Mouse (Mus musculus) lung, embryonic 14.5 days (tissue): Measurements from ENCODE around the gene Nln. TPM values are rescaled to one million over a fixed set of nuclear protein-coding genes. Genes with fewer than 3 reads are reported as not detected.

ENCODE experiments used
- ATAC-seq: fragments of 200-750 bp; cut with Nextera tagmentation; 2 replicates; pipeline ENCODE4 v1.8.0; 2017; ENCODE audit warnings: mild to moderate bottlenecking, moderate TSS enrichment, moderate library complexity; ENCODE audit not compliant: insufficient read depth
- DNase-seq: peaks from one replicate; pipeline ENCODE4 v3.0.0-alpha.2; 2015
- H3K27ac ChIP-seq: fragments of 300-500 bp; sonication (generic); 2 replicates; pipeline ENCODE4 v1.5.1; 2014; ENCODE audit warnings: low read depth, mild to moderate bottlenecking, moderate library complexity
- H3K27me3 ChIP-seq: fragments of 300-500 bp; sonication (generic); 2 replicates; pipeline ENCODE4 v1.6.1; 2014; ENCODE audit warnings: low read length, control low read depth; ENCODE audit not compliant: insufficient read depth
- H3K36me3 ChIP-seq: fragments of 300-500 bp; sonication (generic); 2 replicates; pipeline ENCODE4 v1.6.1; 2014; ENCODE audit warnings: control low read depth; ENCODE audit not compliant: insufficient read depth
- H3K4me1 ChIP-seq: fragments of 300-500 bp; sonication (generic); 2 replicates; pipeline ENCODE4 v1.6.1; 2014; ENCODE audit warnings: antibody characterized with exemption, control low read depth; ENCODE audit not compliant: insufficient read depth
- H3K4me2 ChIP-seq: fragments of 300-500 bp; sonication (generic); 2 replicates; pipeline ENCODE4 v1.6.1; 2014; ENCODE audit warnings: mild to moderate bottlenecking
- H3K4me3 ChIP-seq: fragments of 300-500 bp; sonication (generic); 2 replicates; pipeline ENCODE4 v1.5.1; 2014; ENCODE audit warnings: low read depth, low read length
- H3K9ac ChIP-seq: fragments of 300-500 bp; sonication (generic); 2 replicates; pipeline ENCODE4 v1.6.1; 2014
- H3K9me3 ChIP-seq: fragments of 300-500 bp; sonication (generic); 2 replicates; pipeline ENCODE4 v1.6.1; 2016; ENCODE audit warnings: low read depth, low read length, control low read depth
- CTCF ChIP-seq: IDR thresholded peaks from 2 replicates; pipeline ENCODE4 v1.5.1; 2016; ENCODE audit warnings: antibody characterized with exemption, low read depth
- WGBS: fragments of 180-500 bp; shearing (Covaris S2); extraction: QIAGEN DNeasy Blood & Tissue Kit; methylation state at CpG from one replicate; pipeline ENCODE4 v1.1.7; 2014; 5-methylcytosine and 5-hydroxymethylcytosine counted together
- polyA plus RNA-seq: library from polyadenylated mRNA; unstranded; fragments of >200 nt; fragmentation: Nextera tagmentation; extraction: Ambion mirVana; gene quantifications from 2 replicates; pipeline ENCODE4 v1.2.1, GENCODE M21; 2014

Nln gene
- polyA plus RNA-seq, 1 experiment from 2014 or later: 24.8 TPM

DNA sequence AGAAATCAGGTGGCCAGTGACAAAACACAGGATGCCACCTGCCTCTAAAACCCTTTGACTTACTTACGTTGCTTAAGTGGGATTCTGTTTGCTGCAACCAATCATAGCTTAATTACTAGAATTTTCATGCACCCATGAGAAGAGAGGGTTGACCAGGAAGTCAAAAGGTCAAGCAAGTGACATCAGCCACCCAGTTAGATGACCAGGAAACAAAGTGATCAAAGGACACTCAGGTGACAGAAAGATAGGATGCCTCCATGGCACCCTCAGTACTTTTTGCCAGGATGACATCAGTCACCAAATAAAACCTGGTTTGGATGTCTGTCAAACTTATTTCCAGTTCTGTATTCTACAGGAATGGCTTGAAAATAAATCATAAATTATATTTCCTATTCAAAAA, 49.2 kb downstream of the Nln start:
- H3K9me3 ChIP-seq: no peaks in the 10 kb centered on the region
- H3K27me3 ChIP-seq: no peaks in the 10 kb centered on the region
- no peaks in the 10 kb centered on the region for H3K4me1 ChIP-seq
- H3K4me2 ChIP-seq: no peak overlapping the region
- no peak for DNase-seq
- no peak for TF ChIP-seq CTCF
- no peak overlapping the region for H3K9ac ChIP-seq
- no peak for ATAC-seq
- H3K27ac ChIP-seq: no peak overlapping the region
- H3K36me3 ChIP-seq: peaks cover 14% of the 10 kb centered on the region; the same call in 1 of the 2 replicates
- 82% methylated on average over 1 of the region's 1 CpGs for WGBS
- H3K4me3 ChIP-seq: no peak overlapping the region

DNA sequence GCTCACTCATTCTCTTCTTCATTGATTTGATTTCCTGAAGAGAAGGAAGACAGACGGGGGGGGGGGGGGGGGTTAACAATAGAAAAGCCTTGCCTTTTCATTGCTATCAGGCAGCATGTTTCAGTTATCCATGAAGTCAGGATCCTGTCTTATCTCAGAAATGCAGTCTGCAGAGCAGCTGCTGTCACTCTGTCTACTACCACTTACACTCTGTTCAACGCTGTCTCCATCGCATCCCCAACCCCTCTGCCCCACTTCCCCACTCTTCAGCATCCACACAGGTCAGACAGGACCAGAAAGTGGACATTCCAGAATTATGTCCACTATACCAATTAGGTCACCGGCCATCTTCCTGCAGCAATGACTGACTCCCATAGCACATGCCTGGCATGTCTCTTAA, 49.9 kb downstream of the Nln start:
- TF ChIP-seq CTCF: no peak
- Histone ChIP-seq H3K9me3 (no peaks in the 10 kb centered on the region), H3K27me3 (no peaks in the 10 kb centered on the region), H3K27ac (no peak overlapping the region), H3K4me3 (no peak overlapping the region), H3K4me2 (no peak overlapping the region), H3K9ac (no peak overlapping the region), H3K4me1 (no peaks in the 10 kb centered on the region), H3K36me3 (peaks cover 12% of the 10 kb centered on the region; the same call in 1 of the 2 replicates)
- ATAC-seq: no peak
- DNase-seq: no peak
- WGBS: 58% methylated on average over 4 of the region's 4 CpGs

DNA sequence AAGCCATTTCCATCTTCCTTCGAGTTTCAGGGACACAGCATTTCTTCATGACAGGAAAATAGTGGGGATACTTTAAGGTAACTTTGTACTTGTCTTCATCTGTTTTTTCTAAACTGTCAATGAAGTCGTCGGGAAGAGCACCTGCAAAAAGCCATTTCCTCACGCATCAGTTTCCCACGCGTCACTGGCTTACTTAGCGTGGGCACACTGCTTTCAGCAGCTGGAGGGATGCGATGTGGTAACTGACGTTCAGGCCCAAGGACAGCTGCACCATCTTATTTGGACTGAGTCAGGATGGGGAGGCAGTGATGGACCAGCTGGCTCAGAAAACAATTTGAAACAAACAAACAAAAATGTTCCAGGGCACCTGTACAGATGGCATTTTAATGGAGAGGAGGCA, 50.7 kb downstream of the Nln start:
- Histone ChIP-seq H3K27me3 (no peaks in the 10 kb centered on the region), H3K9me3 (no peaks in the 10 kb centered on the region), H3K4me1 (no peaks in the 10 kb centered on the region), H3K27ac (no peak overlapping the region), H3K9ac (no peak overlapping the region), H3K4me3 (no peak overlapping the region), H3K4me2 (no peak overlapping the region), H3K36me3 (peaks cover 9% of the 10 kb centered on the region; the same call in 1 of the 2 replicates)
- TF ChIP-seq CTCF: no peak
- no peak for ATAC-seq
- WGBS: 85% methylated on average over 9 of the region's 9 CpGs
- DNase-seq: no peak

DNA sequence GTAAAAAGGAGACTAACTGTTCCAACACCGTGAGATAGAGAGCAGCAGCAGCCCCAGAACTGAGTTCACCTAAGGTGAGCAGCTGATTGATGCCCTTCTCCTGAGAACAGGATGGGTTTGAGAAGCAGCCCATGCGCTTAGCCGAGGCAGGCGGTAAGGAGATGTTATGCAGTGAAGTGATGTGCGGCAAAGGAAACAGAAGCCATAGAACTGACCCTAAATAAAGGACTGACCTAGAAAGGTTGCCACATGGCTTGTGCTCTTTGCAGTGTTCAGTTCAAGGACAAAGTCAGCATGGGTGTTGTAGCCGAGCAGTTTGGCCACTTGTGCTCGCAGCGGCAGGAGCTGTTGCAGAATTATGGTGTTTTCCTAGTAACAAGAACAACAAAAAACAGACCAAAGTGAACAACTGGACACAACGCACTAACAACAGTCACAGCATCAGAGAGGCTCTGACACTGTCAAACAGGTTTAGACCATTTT, 57.1 kb downstream of the Nln start:
- Histone ChIP-seq H3K4me2 (no peak overlapping the region), H3K4me3 (no peak overlapping the region), H3K4me1 (no peaks in the 10 kb centered on the region), H3K9ac (no peak overlapping the region), H3K36me3 (peaks cover 7% of the 10 kb centered on the region; the same call in 1 of the 2 replicates), H3K27me3 (no peaks in the 10 kb centered on the region), H3K9me3 (no peaks in the 10 kb centered on the region), H3K27ac (no peak overlapping the region)
- ATAC-seq: no peak
- DNase-seq: no peak
- no peak for TF ChIP-seq CTCF
- 83% methylated on average over 9 of the region's 9 CpGs for WGBS

DNA sequence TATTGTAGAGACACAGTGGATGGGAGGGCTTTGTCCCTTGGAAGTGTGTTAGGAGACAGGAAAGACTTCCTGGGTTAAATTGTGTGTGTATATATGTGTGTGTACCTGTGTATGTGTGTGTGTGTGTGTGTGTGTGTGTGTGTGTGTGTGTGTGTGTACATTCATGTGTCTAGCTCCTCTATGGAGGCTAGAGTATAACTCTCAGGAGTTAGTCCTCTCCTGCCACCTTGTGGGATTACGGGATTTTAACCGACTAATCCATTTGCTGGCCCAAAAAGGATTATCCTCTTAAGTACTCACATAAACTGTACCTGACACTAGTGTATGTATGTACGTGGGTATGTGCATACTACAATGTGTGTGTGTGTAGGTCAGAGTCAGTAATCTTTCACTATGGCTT, 60.6 kb downstream of the Nln start:
- WGBS: 53% methylated on average over 3 of the region's 3 CpGs
- peak; percentile 67 for TF ChIP-seq CTCF
- Histone ChIP-seq H3K36me3 (peaks cover 11% of the 10 kb centered on the region; the same call in 1 of the 2 replicates), H3K4me1 (no peaks in the 10 kb centered on the region), H3K27me3 (no peaks in the 10 kb centered on the region), H3K4me3 (no peak overlapping the region), H3K9ac (no peak overlapping the region), H3K4me2 (no peak overlapping the region), H3K27ac (no peak overlapping the region), H3K9me3 (no peaks in the 10 kb centered on the region)
- DNase-seq (peak; percentile 87), ATAC-seq (peak; percentile 50; the same call in 1 of the 2 replicates)

DNA sequence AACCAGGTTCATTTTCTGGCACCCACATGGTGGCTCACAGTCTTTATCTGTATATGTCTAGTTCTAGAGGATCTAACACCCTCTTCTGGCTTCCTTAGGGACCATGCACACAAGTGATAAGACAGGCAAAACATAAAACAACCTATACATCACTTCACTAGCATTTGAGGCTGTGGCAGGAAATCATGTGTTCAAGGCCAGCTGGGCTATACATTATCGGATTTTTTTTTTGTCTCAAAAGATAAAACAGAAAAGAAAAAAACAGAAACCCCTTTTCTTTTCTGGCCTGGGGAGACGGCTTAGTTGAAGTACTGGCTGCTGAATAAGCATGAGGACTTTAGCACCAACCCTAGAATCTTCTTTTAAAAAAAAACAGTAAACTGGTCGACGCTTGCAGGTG, 64.3 kb downstream of the Nln start:
- ATAC-seq: no peak
- TF ChIP-seq CTCF: no peak
- H3K4me1 ChIP-seq: no peaks in the 10 kb centered on the region

DNA sequence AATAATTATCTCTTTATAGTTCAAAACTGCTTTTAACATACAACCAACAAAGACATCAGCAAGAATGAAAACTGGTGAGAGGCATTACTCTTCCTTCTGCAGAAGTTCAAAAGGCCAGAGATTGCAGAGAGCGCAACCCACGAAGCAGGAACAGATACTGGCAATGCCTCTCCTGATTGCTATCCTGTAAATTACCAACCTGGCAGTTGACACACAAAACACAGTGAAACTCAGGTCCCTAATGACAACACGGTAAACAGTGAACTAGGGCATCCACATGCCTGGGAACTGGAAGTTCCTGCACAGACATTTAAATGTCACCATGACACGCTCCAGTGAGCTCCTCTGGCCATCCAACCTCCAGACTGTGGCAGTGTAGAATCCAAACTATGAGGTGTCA, 65.1 kb downstream of the Nln start:
- H3K4me2 ChIP-seq: no peak overlapping the region
- 0 out of 2 replicates have a peak, but pooled peaks cover 4% of the 10 kb centered on the region for H3K36me3 ChIP-seq
- 85% methylated on average over 4 of the region's 4 CpGs for WGBS
- no peak for TF ChIP-seq CTCF
- H3K4me1 ChIP-seq: no peaks in the 10 kb centered on the region
- H3K27me3 ChIP-seq: no peaks in the 10 kb centered on the region
- H3K27ac ChIP-seq: no peak overlapping the region
- DNase-seq (no peak), ATAC-seq (no peak)
- H3K9me3 ChIP-seq: no peaks in the 10 kb centered on the region
- no peak overlapping the region for H3K9ac ChIP-seq
- no peak overlapping the region for H3K4me3 ChIP-seq

More for the DNA sequence above, 64.3 kb downstream of the Nln start:
- Histone ChIP-seq H3K9me3 (no peaks in the 10 kb centered on the region), H3K9ac (no peak overlapping the region), H3K27me3 (no peaks in the 10 kb centered on the region), H3K36me3 (peaks cover 4% of the 10 kb centered on the region; the same call in 1 of the 2 replicates), H3K27ac (no peak overlapping the region), H3K4me2 (no peak overlapping the region), H3K4me3 (no peak overlapping the region)
- 57% methylated on average over 4 of the region's 4 CpGs for WGBS
- DNase-seq: no peak
